Mouse (Mus musculus) embryonic fibroblast, embryonic 13.5 days (primary cell): ENCODE measurements at regions not wholly inside any gene's neighbourhood (a gene's known extent, or its start where the extent isn't known, plus 50 kb on each side); places are given as distances from the start of the nearest gene placed in this dataset.

Source experiments
- CTCF ChIP-seq: IDR thresholded peaks from 2 replicates; pipeline ENCODE4 v1.5.1; 2011; ENCODE audit warnings: mild to moderate bottlenecking, control low read depth, low read length, moderate library complexity, borderline replicate concordance; ENCODE audit not compliant: insufficient read depth
- POLR2A ChIP-seq: IDR thresholded peaks from 2 replicates; pipeline ENCODE4 v1.6.1; 2011; ENCODE audit warnings: low read depth, mild to moderate bottlenecking, control low read depth, low read length, moderate library complexity

DNA sequence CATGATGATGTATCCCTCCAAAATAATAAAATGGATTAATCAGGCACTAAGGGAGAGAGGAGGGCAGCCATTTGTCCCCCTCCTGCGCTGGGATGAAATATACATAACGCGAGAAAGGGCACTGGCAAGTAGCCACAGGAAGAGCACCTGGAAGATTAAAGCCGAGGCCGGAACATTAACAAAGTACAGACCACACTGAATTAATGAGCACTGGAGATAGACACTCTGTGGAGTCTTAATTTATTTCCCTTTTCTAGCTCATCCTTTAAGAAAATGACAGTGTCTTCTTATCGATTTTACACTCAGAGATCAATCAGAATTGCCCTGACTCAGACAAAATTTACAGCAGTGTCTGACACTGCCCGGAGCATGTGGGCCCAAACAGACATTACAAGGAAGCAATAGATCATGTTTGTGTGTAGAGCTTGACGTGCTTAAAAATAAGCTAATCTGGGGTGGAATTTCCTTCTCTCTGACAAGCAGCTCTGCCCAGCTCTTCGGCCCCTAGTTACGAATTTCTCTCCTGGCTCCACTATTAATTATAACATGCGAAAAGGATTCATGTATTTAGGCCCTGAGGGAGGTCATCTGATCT is 143.0 kb upstream of the Sp8 start:
- TF ChIP-seq CTCF = no peak
- no peak for TF ChIP-seq POLR2A
